In the genomic region with DNA sequence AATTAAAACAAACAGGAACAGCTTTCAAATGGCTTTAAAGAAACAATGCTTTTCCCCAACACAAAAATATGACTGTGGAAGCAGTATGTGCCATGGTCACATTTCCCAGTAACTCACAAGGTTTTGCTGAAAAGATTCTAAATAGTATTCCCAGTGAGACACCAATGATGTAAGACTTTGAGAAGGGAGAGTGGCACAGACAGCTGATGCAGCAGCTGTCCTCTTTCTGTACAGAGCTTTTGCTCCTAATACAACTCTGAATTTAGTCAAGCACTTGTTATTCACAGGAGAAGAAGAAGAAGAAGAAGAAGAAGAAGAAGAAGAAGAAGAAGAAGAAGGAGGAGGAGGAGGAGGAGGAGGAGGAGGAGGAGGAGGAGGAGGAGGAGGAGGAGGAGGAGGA, we compare ENCODE assay signal across 24 mouse cellular contexts.
A peak's percentile ranks its signal among the peaks of the same experiment; 100 is the strongest.
DNase-seq lines count a peak whose midpoint lies in the region; ATAC-seq and TF ChIP-seq lines count a peak whose summit lies in the region.
"Had no signal": no experiment of that assay in that cellular context is flagged by ENCODE, and none has a peak within 500 bp of the region (broad histone marks: within the 10 kb centered on the region; RNA-seq: fewer than 3 reads in every experiment).

No protein-coding gene starts in this region.

- no peak overlapping the region for H3K27ac ChIP-seq in limb, embryonic 14.5 days (replicated peaks; ENCODE audit: low read depth, low read length)
- H3K27ac ChIP-seq in limb, embryonic 10.5 days, result no peak overlapping the region
- H3K27ac ChIP-seq: embryonic facial prominence, embryonic 12.5 days; embryonic facial prominence, embryonic 15.5 days; forebrain, embryonic 10.5 days; forebrain, embryonic 12.5 days had no signal

- no peak overlapping the region for H3K4me2 ChIP-seq in limb, embryonic 14.5 days (replicated peaks; ENCODE audit: low read depth, low read length, severe bottlenecking)
- H3K4me2 ChIP-seq: embryonic facial prominence, embryonic 12.5 days; embryonic facial prominence, embryonic 15.5 days; forebrain, embryonic 12.5 days had no signal

- no peaks in the 10 kb centered on the region for H3K9me3 ChIP-seq in limb, embryonic 14.5 days (ENCODE audit: control insufficient read depth, low read length)
- no peaks in the 10 kb centered on the region for H3K9me3 ChIP-seq in limb, embryonic 10.5 days (replicated peaks)
- H3K9me3 ChIP-seq: embryonic facial prominence, embryonic 12.5 days; embryonic facial prominence, embryonic 15.5 days; forebrain, embryonic 10.5 days; forebrain, embryonic 12.5 days had no signal

- peak; percentile 49; the same call in 1 of the 2 replicates for ATAC-seq in frontal cortex, adult (ENCODE audit: low TSS enrichment)
- ATAC-seq in limb, embryonic 14.5 days (ENCODE audit: low FRiP score, low read depth), result no peak
- ATAC-seq: forebrain, embryonic 14.5 days; forebrain, embryonic 16.5 days had no signal

- intact Hi-C loops in left cerebral cortex, postnatal 36 days (cut with DNase I), result no loop called here

- H3K27me3 ChIP-seq in limb, embryonic 14.5 days (ENCODE audit: control insufficient read depth, insufficient read depth, low read length), result no peaks in the 10 kb centered on the region
- H3K27me3 ChIP-seq in limb, embryonic 10.5 days (ENCODE audit: low read depth, poor library complexity, severe bottlenecking), result no peaks in the 10 kb centered on the region
- H3K27me3 ChIP-seq: embryonic facial prominence, embryonic 12.5 days; embryonic facial prominence, embryonic 15.5 days; forebrain, embryonic 12.5 days had no signal

- H3K36me3 ChIP-seq in limb, embryonic 14.5 days (ENCODE audit: control insufficient read depth, insufficient read depth, low read length), result no peaks in the 10 kb centered on the region
- H3K36me3 ChIP-seq in limb, embryonic 10.5 days, result no peaks in the 10 kb centered on the region
- H3K36me3 ChIP-seq: embryonic facial prominence, embryonic 12.5 days; embryonic facial prominence, embryonic 15.5 days; forebrain, embryonic 10.5 days; forebrain, embryonic 12.5 days had no signal

- DNase-seq in frontal cortex, postnatal 25 days (ENCODE audit: low spot score in 2 of 2), result no peak
- DNase-seq in limb, embryonic 14.5 days (ENCODE audit: low spot score), result peak; percentile 38
- no peak for DNase-seq in limb, embryonic 10.5 days (ENCODE audit: low spot score)
- DNase-seq in brain, adult 2 months (ENCODE audit: low read depth, low spot score), result peak; percentile 48
- DNase-seq in adrenal gland, postnatal 4 days (ENCODE audit: low spot score in 2 of 2), result no peak
- no peak for DNase-seq in left cerebral cortex, postnatal 36 days (ENCODE audit: low spot score in 2 of 2)
- DNase-seq: adrenal gland, adult 2 months; adrenal gland, postnatal 10 days; adrenal gland, postnatal 25 days; cerebellum, adult 11 months; cerebellum, adult 18-20 months; cerebellum, adult 8-10 months; cerebellum, adult 9-11 months; cerebellum, postnatal 14 days; cerebellum, postnatal 36 days; embryo, embryonic 11 days had no signal

- H3K4me1 ChIP-seq in limb, embryonic 14.5 days (ENCODE audit: control insufficient read depth, insufficient read depth, low read length), result peaks cover 15% of the 10 kb centered on the region
- peaks cover 7% of the 10 kb centered on the region for H3K4me1 ChIP-seq in limb, embryonic 10.5 days

- no peak for TF ChIP-seq POLR2A in limb, embryonic 14.5 days (IDR thresholded peaks at IDR 0.05; ENCODE audit: borderline replicate concordance, extremely low read depth, insufficient read depth, insufficient read length)

- no peak overlapping the region for H3K9ac ChIP-seq in limb, embryonic 14.5 days (ENCODE audit: low read depth, low read length, severe bottlenecking)
- H3K9ac ChIP-seq: embryonic facial prominence, embryonic 12.5 days; embryonic facial prominence, embryonic 15.5 days; forebrain, embryonic 12.5 days had no signal

- H3K4me3 ChIP-seq in limb, embryonic 14.5 days (replicated peaks; ENCODE audit: low read length), result no peak overlapping the region
- no peak overlapping the region for H3K4me3 ChIP-seq in limb, embryonic 10.5 days
- H3K4me3 ChIP-seq: embryonic facial prominence, embryonic 12.5 days; embryonic facial prominence, embryonic 15.5 days; erythroblast, embryonic 14.5 days; forebrain, embryonic 10.5 days; forebrain, embryonic 12.5 days had no signal

Comparison
In these comparisons a context has a peak if more than half of its experiments do, and no peak if none do; other contexts are left out.
1. DNase-seq: peak in limb, embryonic 14.5 days (single experiment) and brain, adult 2 months (single experiment); none in frontal cortex, postnatal 25 days (0 of 2), limb, embryonic 10.5 days (single experiment), adrenal gland, postnatal 4 days (0 of 2) and left cerebral cortex, postnatal 36 days (0 of 2).